Mouse (Mus musculus): ENCODE measurements at regions not wholly inside any gene's neighbourhood (a gene's known extent, or its start where the extent isn't known, plus 50 kb on each side); places are given as distances from the start of the nearest gene placed in this dataset.

DNA sequence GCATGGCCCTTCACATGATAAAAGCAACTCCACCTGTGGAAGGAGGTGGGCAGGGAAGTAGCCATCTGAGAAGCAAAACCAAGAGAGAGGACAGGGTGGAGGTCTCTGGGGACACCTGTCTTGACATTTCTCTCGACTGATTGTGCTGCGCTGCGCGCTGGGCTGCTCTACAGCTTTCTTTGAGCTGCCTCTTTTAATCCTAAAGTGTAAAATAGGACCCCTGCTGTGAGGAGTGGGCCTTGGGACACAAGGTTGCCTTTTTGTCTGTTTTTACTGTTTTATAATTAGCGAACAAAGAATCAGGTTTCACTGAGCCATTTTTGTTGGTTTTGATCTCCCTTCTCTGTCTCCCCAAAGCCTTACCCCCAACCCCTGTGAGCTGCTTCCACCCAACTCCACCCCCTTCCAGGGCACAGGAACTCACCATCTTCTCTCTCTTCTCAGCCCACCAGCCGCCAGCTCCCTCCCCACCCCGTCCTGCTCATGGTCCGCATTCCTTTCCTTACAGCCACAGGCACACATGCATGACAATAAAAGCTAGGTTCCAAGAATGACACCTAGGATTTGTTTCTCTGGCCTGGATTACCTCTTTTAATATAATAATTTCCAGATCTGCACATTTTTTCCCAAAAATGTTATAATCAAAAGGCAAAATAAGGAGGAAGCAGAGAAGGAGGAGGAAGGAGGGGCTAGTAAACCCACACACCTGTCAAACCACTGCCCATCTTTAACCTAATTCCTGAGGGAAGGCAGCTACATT, 57.3 kb downstream of the Cbln4 start:
- no peak for TF ChIP-seq EP300 (IDR thresholded peaks at IDR 0.05; ENCODE audit: low read depth in 1 of 2, low read length in 2 of 2)
- no peak for TF ChIP-seq POLR2A (IDR thresholded peaks at IDR 0.05; ENCODE audit: control insufficient read depth in 1 of 2, insufficient read depth in 1 of 2, low read depth in 1 of 2, low read length in 2 of 2, poor library complexity in 1 of 2)
- TF ChIP-seq E2F4 (IDR thresholded peaks at IDR 0.05; ENCODE audit: borderline replicate concordance, low read depth, low read length) = no peak
- no peak for TF ChIP-seq TAL1 (IDR thresholded peaks at IDR 0.05; ENCODE audit: low read length)
- TF ChIP-seq SMC3 (IDR thresholded peaks at IDR 0.05; ENCODE audit: low read depth, low read length) = no peak
- TF ChIP-seq NRF1 (IDR thresholded peaks at IDR 0.05; ENCODE audit: insufficient read depth, low read depth, low read length, poor library complexity, severe bottlenecking) = no peak
- TF ChIP-seq CTCF (IDR thresholded peaks at IDR 0.05 in 2 of 3, conservative IDR thresholded peaks at IDR 0.05 in 1 of 3; ENCODE audit: control insufficient read depth in 1 of 3, insufficient read depth in 1 of 3, low read depth in 2 of 3, low read length in 3 of 3, poor library complexity in 1 of 3, severe bottlenecking in 1 of 3) = no peak
- no peak for TF ChIP-seq BHLHE40 (IDR thresholded peaks at IDR 0.05; ENCODE audit: borderline replicate concordance, low read depth, low read length)

Measured in MEL (cell line).